Mouse (Mus musculus) cortical plate, adult 2 months (tissue): Measurements from ENCODE around the gene Mast4.

Source experiments
- CTCF ChIP-seq: fragments of 200-500 bp; IDR thresholded peaks from 2 replicates; pipeline ENCODE4 v1.5.1; 2011; ENCODE audit warnings: mild to moderate bottlenecking, control low read depth, low read length; ENCODE audit not compliant: insufficient read depth; ENCODE audit errors: extremely low read depth
- POLR2A ChIP-seq: fragments of 200-500 bp; IDR thresholded peaks from 2 replicates; pipeline ENCODE4 v1.6.1; 2011; ENCODE audit warnings: mild to moderate bottlenecking, low read length, control low read depth; ENCODE audit not compliant: insufficient read depth; ENCODE audit errors: extremely low read depth

DNA sequence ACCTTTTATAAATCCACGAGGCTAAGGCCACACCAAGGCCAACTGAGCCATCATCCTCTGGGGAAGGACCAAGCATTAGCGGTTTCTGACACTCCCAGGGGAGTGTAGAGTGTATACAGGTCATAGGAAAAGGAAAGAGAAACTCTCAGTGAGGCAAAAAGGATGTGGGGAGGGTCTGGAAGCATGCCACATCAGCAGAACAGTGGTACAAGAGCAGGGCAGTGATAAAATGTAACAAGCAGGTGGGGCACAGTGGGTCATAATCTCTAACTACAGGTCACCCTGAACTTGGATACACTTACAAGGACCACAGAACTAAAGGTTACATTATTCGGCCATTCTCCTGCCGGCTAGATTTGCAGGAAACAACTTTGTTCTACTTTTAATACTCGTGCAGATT lies 226.9 kb downstream of the Mast4 start:
- TF ChIP-seq CTCF = no peak
- no peak for TF ChIP-seq POLR2A
